ENCODE assay signal across 10 mouse cellular contexts in genomic region chrX:71150551-71151001, GRCm38 (mm10). TPM values are rescaled to one million over a fixed set of nuclear protein-coding genes. Genes with fewer than 3 reads are reported as not detected.
DNase-seq lines count a peak whose midpoint lies in the region.
"Had no signal": no experiment of that assay in that cellular context is flagged by ENCODE, and none has a peak within 500 bp of the region (broad histone marks: within the 10 kb centered on the region; RNA-seq: fewer than 3 reads in every experiment).

No protein-coding gene starts in this region.

- no peaks in the 10 kb centered on the region for H3K4me1 ChIP-seq in heart, embryonic 10.5 days
- H3K4me1 ChIP-seq: embryonic facial prominence, embryonic 12.5 days; neural tube, embryonic 12.5 days had no signal

- no peak overlapping the region for H3K4me3 ChIP-seq in heart, embryonic 10.5 days
- H3K4me3 ChIP-seq: embryonic facial prominence, embryonic 12.5 days; neural tube, embryonic 12.5 days had no signal

- WGBS in heart, embryonic 10.5 days: 83% methylated on average over 4 of the region's 4 CpGs

- H3K36me3 ChIP-seq in heart, embryonic 10.5 days: no peaks in the 10 kb centered on the region
- H3K36me3 ChIP-seq: embryonic facial prominence, embryonic 12.5 days; neural tube, embryonic 12.5 days had no signal

- no peaks in the 10 kb centered on the region for H3K9me3 ChIP-seq in heart, embryonic 10.5 days
- H3K9me3 ChIP-seq: embryonic facial prominence, embryonic 12.5 days; neural tube, embryonic 12.5 days had no signal

- peak; percentile 74 to 76 for DNase-seq in heart, adult 18-20 months
- no peak for DNase-seq in heart, embryonic 10.5 days (ENCODE audit: low spot score)
- DNase-seq in NIH3T3 (ENCODE audit: low read depth): peak; percentile 2
- DNase-seq in cerebellum, postnatal 14 days: peak; percentile 92 to 93
- DNase-seq in kidney, adult 9 months: peak; percentile 34
- peak; percentile 66 for DNase-seq in lung, postnatal 25 days (ENCODE audit: low spot score)
- DNase-seq in spleen, postnatal 36 days (ENCODE audit: low spot score in 2 of 2): no peak
- no peak for DNase-seq in embryo, embryonic 10.5 days (ENCODE audit: low spot score)

- H3K27ac ChIP-seq in heart, embryonic 10.5 days: no peak overlapping the region
- H3K27ac ChIP-seq: embryonic facial prominence, embryonic 12.5 days; neural tube, embryonic 12.5 days had no signal

- H3K27me3 ChIP-seq in heart, embryonic 10.5 days (ENCODE audit: insufficient read depth, poor library complexity, severe bottlenecking): peaks cover 28% of the 10 kb centered on the region; the same call in 1 of the 2 replicates
- H3K27me3 ChIP-seq: neural tube, embryonic 12.5 days had no signal

RNA-seq across cellular contexts. Expression of gene Mtm1, which starts 60.0 kb away (rescaled TPM):
- total RNA-seq in heart, adult 18-20 months (2021): 10 to 100 TPM; 15.9 to 16.2 TPM
- 3.0 and 3.9 TPM in 2 replicates for polyA plus RNA-seq in heart, embryonic 10.5 days (2016; fragmentation: Nextera tagmentation; extraction: Ambion mirVana)

Comparison
In these comparisons a context has a peak if more than half of its experiments do, and no peak if none do; other contexts are left out.
1. DNase-seq: peak in heart, adult 18-20 months (2 of 2), NIH3T3 (single experiment), cerebellum, postnatal 14 days (2 of 2), kidney, adult 9 months (single experiment) and lung, postnatal 25 days (single experiment); none in heart, embryonic 10.5 days (single experiment), spleen, postnatal 36 days (0 of 2) and embryo, embryonic 10.5 days (single experiment).